Mouse (Mus musculus): Measurements from ENCODE around the gene Tmem170. TPM values are rescaled to one million over a fixed set of nuclear protein-coding genes. Genes with fewer than 3 reads are reported as not detected.

Tmem170 gene
- 4.5 and 5.8 TPM in 2 replicates for polyA plus RNA-seq (2014; fragmentation: Nextera tagmentation; extraction: Ambion mirVana)

- H3K9ac ChIP-seq (ENCODE audit: low read depth, low read length), result peak within 1 kb of the TSS; percentile 82
- H3K27me3 ChIP-seq (ENCODE audit: control insufficient read depth, insufficient read depth, low read length), result no peaks in the 10 kb centered on the region
- H3K27ac ChIP-seq (ENCODE audit: low read depth, low read length), result peak within 1 kb of the TSS; percentile 78
- H3K4me3 ChIP-seq (ENCODE audit: low read depth, low read length), result peak within 1 kb of the TSS; percentile 81
- H3K4me2 ChIP-seq, result peak within 1 kb of the TSS; percentile 87
- H3K4me1 ChIP-seq (ENCODE audit: control insufficient read depth, insufficient read depth, low read length), result peaks cover 4% of the 10 kb centered on the region; the same call in 1 of the 2 replicates
- peak; percentile 98 for ATAC-seq (replicated peaks; ENCODE audit: insufficient number of reproducible peaks, low FRiP score, low TSS enrichment)
- no peaks in the 10 kb centered on the region for H3K9me3 ChIP-seq (replicated peaks; ENCODE audit: control insufficient read depth, low read length)
- WGBS (ENCODE audit: insufficient replicate concordance), result under 1% methylated on average over 49 of the region's 53 CpGs
- H3K36me3 ChIP-seq (ENCODE audit: control insufficient read depth, insufficient read depth, low read length), result no peaks in the 10 kb centered on the region
These were observed at the start of gene Tmem170 for GRCm38 (mm10) chr8:111876355-111876948. Gene Tmem170, minus strand, starts transcription at chr8:111876750.

GRCm38 (mm10) chr8:111924976-111925375 is 48.4 kb upstream of the Tmem170 start:
- Histone ChIP-seq H3K9me3 (replicated peaks; ENCODE audit: control insufficient read depth, low read length) (no peaks in the 10 kb centered on the region), H3K4me3 (ENCODE audit: low read depth, low read length) (no peak overlapping the region), H3K27me3 (ENCODE audit: control insufficient read depth, insufficient read depth, low read length) (no peaks in the 10 kb centered on the region), H3K4me2 (no peak overlapping the region), H3K27ac (ENCODE audit: low read depth, low read length) (no peak overlapping the region), H3K4me1 (ENCODE audit: control insufficient read depth, insufficient read depth, low read length) (peaks cover 4% of the 10 kb centered on the region), H3K9ac (ENCODE audit: low read depth, low read length) (no peak overlapping the region), H3K36me3 (ENCODE audit: control insufficient read depth, insufficient read depth, low read length) (no peaks in the 10 kb centered on the region)
- no peak for ATAC-seq (replicated peaks; ENCODE audit: insufficient number of reproducible peaks, low FRiP score, low TSS enrichment)
- 22% methylated on average over 7 of the region's 7 CpGs for WGBS (ENCODE audit: insufficient replicate concordance)

- Histone ChIP-seq H3K4me3 (ENCODE audit: low read depth, low read length) (no peak overlapping the region), H3K27ac (ENCODE audit: low read depth, low read length) (no peak overlapping the region), H3K4me2 (no peak overlapping the region), H3K4me1 (ENCODE audit: control insufficient read depth, insufficient read depth, low read length) (peaks cover 4% of the 10 kb centered on the region), H3K9me3 (replicated peaks; ENCODE audit: control insufficient read depth, low read length) (no peaks in the 10 kb centered on the region), H3K36me3 (ENCODE audit: control insufficient read depth, insufficient read depth, low read length) (no peaks in the 10 kb centered on the region), H3K9ac (ENCODE audit: low read depth, low read length) (no peak overlapping the region), H3K27me3 (ENCODE audit: control insufficient read depth, insufficient read depth, low read length) (no peaks in the 10 kb centered on the region)
- no peak for ATAC-seq (replicated peaks; ENCODE audit: insufficient number of reproducible peaks, low FRiP score, low TSS enrichment)
- 28% methylated on average over 10 of the region's 10 CpGs for WGBS (ENCODE audit: insufficient replicate concordance)
These were observed 46.8 kb upstream of the Tmem170 start for GRCm38 (mm10) chr8:111923383-111923804.

- WGBS (ENCODE audit: insufficient replicate concordance), result 74% methylated on average over 4 of the region's 4 CpGs
- no peaks in the 10 kb centered on the region for H3K36me3 ChIP-seq (ENCODE audit: control insufficient read depth, insufficient read depth, low read length)
- no peak overlapping the region for H3K4me2 ChIP-seq
- H3K9ac ChIP-seq (ENCODE audit: low read depth, low read length), result no peak overlapping the region
- no peak overlapping the region for H3K27ac ChIP-seq (ENCODE audit: low read depth, low read length)
- peaks cover 4% of the 10 kb centered on the region for H3K4me1 ChIP-seq (ENCODE audit: control insufficient read depth, insufficient read depth, low read length)
- no peaks in the 10 kb centered on the region for H3K27me3 ChIP-seq (ENCODE audit: control insufficient read depth, insufficient read depth, low read length)
- H3K4me3 ChIP-seq (ENCODE audit: low read depth, low read length), result no peak overlapping the region
- no peaks in the 10 kb centered on the region for H3K9me3 ChIP-seq (replicated peaks; ENCODE audit: control insufficient read depth, low read length)
- no peak for ATAC-seq (replicated peaks; ENCODE audit: insufficient number of reproducible peaks, low FRiP score, low TSS enrichment)
These were observed 44.4 kb upstream of the Tmem170 start for GRCm38 (mm10) chr8:111920971-111921370.

- WGBS (ENCODE audit: insufficient replicate concordance), result 74% methylated on average over 2 of the region's 2 CpGs
- H3K27me3 ChIP-seq (ENCODE audit: control insufficient read depth, insufficient read depth, low read length), result no peaks in the 10 kb centered on the region
- peaks cover under 1% of the 10 kb centered on the region for H3K4me1 ChIP-seq (ENCODE audit: control insufficient read depth, insufficient read depth, low read length)
- no peak overlapping the region for H3K4me3 ChIP-seq (ENCODE audit: low read depth, low read length)
- H3K27ac ChIP-seq (ENCODE audit: low read depth, low read length), result no peak overlapping the region
- no peaks in the 10 kb centered on the region for H3K36me3 ChIP-seq (ENCODE audit: control insufficient read depth, insufficient read depth, low read length)
- ATAC-seq (replicated peaks; ENCODE audit: insufficient number of reproducible peaks, low FRiP score, low TSS enrichment), result no peak
- H3K9ac ChIP-seq (ENCODE audit: low read depth, low read length), result no peak overlapping the region
- H3K4me2 ChIP-seq, result no peak overlapping the region
- no peaks in the 10 kb centered on the region for H3K9me3 ChIP-seq (replicated peaks; ENCODE audit: control insufficient read depth, low read length)
These were observed 43.1 kb upstream of the Tmem170 start for GRCm38 (mm10) chr8:111919663-111920062.

GRCm38 (mm10) chr8:111912860-111913432 is 36.4 kb upstream of the Tmem170 start:
- no peak for ATAC-seq (replicated peaks; ENCODE audit: insufficient number of reproducible peaks, low FRiP score, low TSS enrichment)
- Histone ChIP-seq H3K27me3 (ENCODE audit: control insufficient read depth, insufficient read depth, low read length) (peaks cover 32% of the 10 kb centered on the region), H3K4me2 (peak overlapping the region; percentile 5; the same call in 1 of the 2 replicates), H3K9ac (ENCODE audit: low read depth, low read length) (no peak overlapping the region), H3K4me1 (ENCODE audit: control insufficient read depth, insufficient read depth, low read length) (peaks cover 3% of the 10 kb centered on the region; the same call in 1 of the 2 replicates), H3K36me3 (ENCODE audit: control insufficient read depth, insufficient read depth, low read length) (no peaks in the 10 kb centered on the region), H3K4me3 (ENCODE audit: low read depth, low read length) (no peak overlapping the region), H3K9me3 (replicated peaks; ENCODE audit: control insufficient read depth, low read length) (no peaks in the 10 kb centered on the region), H3K27ac (ENCODE audit: low read depth, low read length) (no peak overlapping the region)
- 48% methylated on average over 12 of the region's 12 CpGs for WGBS (ENCODE audit: insufficient replicate concordance)

GRCm38 (mm10) chr8:111911572-111911971 is 35.0 kb upstream of the Tmem170 start:
- Histone ChIP-seq H3K36me3 (ENCODE audit: control insufficient read depth, insufficient read depth, low read length) (no peaks in the 10 kb centered on the region), H3K27ac (ENCODE audit: low read depth, low read length) (no peak overlapping the region), H3K9me3 (replicated peaks; ENCODE audit: control insufficient read depth, low read length) (no peaks in the 10 kb centered on the region), H3K4me3 (ENCODE audit: low read depth, low read length) (no peak overlapping the region), H3K4me1 (ENCODE audit: control insufficient read depth, insufficient read depth, low read length) (peaks cover 3% of the 10 kb centered on the region; the same call in 1 of the 2 replicates), H3K4me2 (no peak overlapping the region), H3K9ac (ENCODE audit: low read depth, low read length) (no peak overlapping the region), H3K27me3 (ENCODE audit: control insufficient read depth, insufficient read depth, low read length) (peaks cover 32% of the 10 kb centered on the region)
- ATAC-seq (replicated peaks; ENCODE audit: insufficient number of reproducible peaks, low FRiP score, low TSS enrichment), result no peak
- WGBS (ENCODE audit: insufficient replicate concordance), result 66% methylated on average over 7 of the region's 7 CpGs

GRCm38 (mm10) chr8:111909621-111910450 is 33.3 kb upstream of the Tmem170 start, which contains the start of gene Chst5:
Gene Chst5, minus strand, starts transcription at chr8:111910447.
- Histone ChIP-seq H3K36me3 (ENCODE audit: control insufficient read depth, insufficient read depth, low read length) (no peaks in the 10 kb centered on the region), H3K4me1 (ENCODE audit: control insufficient read depth, insufficient read depth, low read length) (peaks cover 3% of the 10 kb centered on the region; the same call in 1 of the 2 replicates), H3K27me3 (ENCODE audit: control insufficient read depth, insufficient read depth, low read length) (peaks cover 32% of the 10 kb centered on the region), H3K9ac (ENCODE audit: low read depth, low read length) (peak within 1 kb of the TSS; percentile 61; the same call in 1 of the 2 replicates), H3K27ac (ENCODE audit: low read depth, low read length) (no peak within 1 kb of the TSS), H3K4me2 (peak within 1 kb of the TSS; percentile 61), H3K9me3 (replicated peaks; ENCODE audit: control insufficient read depth, low read length) (no peaks in the 10 kb centered on the region), H3K4me3 (ENCODE audit: low read depth, low read length) (peak within 1 kb of the TSS; percentile 38)
- 9% methylated on average over 46 of the region's 47 CpGs for WGBS (ENCODE audit: insufficient replicate concordance)
- no peak for ATAC-seq (replicated peaks; ENCODE audit: insufficient number of reproducible peaks, low FRiP score, low TSS enrichment)

All from heart, embryonic 11.5 days (tissue).